Mouse (Mus musculus) left cerebral cortex, postnatal 10 days (tissue): Measurements from ENCODE around the gene Grasp. TPM values are rescaled to one million over a fixed set of nuclear protein-coding genes. Genes with fewer than 3 reads are reported as not detected.
A peak's percentile ranks its signal among the peaks of the same experiment; 100 is the strongest.

Source experiments
- microRNA-seq: library from miRNA; unstranded; fragments of <30 nt; microRNA quantifications from one replicate; pipeline ENCODE4 v1.2.0, GENCODE M21; 2022
- total RNA-seq, 2 experiments: library from RNA; stranded (reverse); gene quantifications; 2 replicates each; pipeline ENCODE4 v1.2.3; 2021

The Grasp gene
- total RNA-seq, 2 experiments from 2014 or later = 30.9 to 34.2 TPM

Small RNAs within 50 kb of the gene (microRNA-seq; reads per million reads assigned to microRNA genes)
- 3.7 reads per million, percentile 9 among the genes with 10 or more reads in this experiment for gene Mir6962

Other genes with a start within 250 kb of the Grasp start
- gene Gm47841, start 176.8 kb upstream of the Grasp start, total RNA-seq = under 1 TPM in 1 of 2 experiments, not detected in 1; 0.32 TPM
- gene Fignl2, start 145.6 kb upstream of the Grasp start, total RNA-seq = 1 to 10 TPM; 1.0 to 1.1 TPM
- gene Ankrd33, start 108.4 kb upstream of the Grasp start, total RNA-seq = not detected
- 10 to 100 TPM; 13.1 TPM for gene Acvrl1, start 95.7 kb upstream of the Grasp start, total RNA-seq
- 100 to 1,000 TPM; 110 to 113 TPM for gene Acvr1b, start 50.1 kb upstream of the Grasp start, total RNA-seq
- gene Nr4a1, start 30.1 kb downstream of the Grasp start, total RNA-seq = 10 to 100 TPM; 36.8 to 40.3 TPM
- 10 to 100 TPM; 38.8 to 41.9 TPM for gene Atg101, start 60.1 kb downstream of the Grasp start, total RNA-seq
- gene 6030408B16Rik, start 69.0 kb downstream of the Grasp start, total RNA-seq = under 1 TPM in 1 of 2 experiments, not detected in 1; 0.30 TPM
- under 1 TPM; 0.54 to 0.81 TPM for gene Krt80, start 146.0 kb downstream of the Grasp start, total RNA-seq
- gene Krt7, start 186.9 kb downstream of the Grasp start, total RNA-seq = not detected
- under 1 TPM; 0.30 to 0.34 TPM for gene Krt87, start 214.6 kb downstream of the Grasp start, total RNA-seq
- gene Krt88, start 223.6 kb downstream of the Grasp start, total RNA-seq = not detected
- gene Krt81, start 239.6 kb downstream of the Grasp start, total RNA-seq = not detected
- gene Krt86, start 249.3 kb downstream of the Grasp start, total RNA-seq = not detected